Mouse (Mus musculus) megakaryocyte-erythroid progenitor cell, adult 5-6 weeks (primary cell): ENCODE data around the gene Zfp160. TPM values are rescaled to one million over a fixed set of nuclear protein-coding genes. Genes with fewer than 3 reads are reported as not detected.

ENCODE experiments used
- total RNA-seq, 2 experiments: library from RNA; stranded (forward) in 1 of 2; stranded (reverse) in 1 of 2; fragments of 200-1000, 215-1000 nt in 1 of 2; fragments of >200 nt in 1 of 2; fragmentation: Nextera tagmentation in 1 of 2; gene quantifications; 2 replicates each; pipeline ENCODE4 v1.2.3; 2014 to 2017

The Zfp160 gene
- total RNA-seq, 2 experiments from 2014 or later: 31.7 to 39.1 TPM

Other genes starting within 250 kb of the Zfp160 start
- gene Vmn1r228, start 222.7 kb upstream of the Zfp160 start, total RNA-seq (2014; fragmentation: Nextera tagmentation): not detected in 2 replicates
- gene Vmn1r228, start 222.7 kb upstream of the Zfp160 start, total RNA-seq (2017): not detected in 2 replicates
- not detected in 2 replicates for gene Vmn1r229, start 197.3 kb upstream of the Zfp160 start, total RNA-seq (2014; fragmentation: Nextera tagmentation)
- gene Vmn1r229, start 197.3 kb upstream of the Zfp160 start, total RNA-seq (2017): not detected in 2 replicates
- gene Vmn1r230, start 168.5 kb upstream of the Zfp160 start, total RNA-seq (2014; fragmentation: Nextera tagmentation): not detected in 2 replicates
- not detected in 2 replicates for gene Vmn1r230, start 168.5 kb upstream of the Zfp160 start, total RNA-seq (2017)
- gene Vmn1r231, start 103.8 kb upstream of the Zfp160 start, total RNA-seq (2014; fragmentation: Nextera tagmentation): not detected in 2 replicates
- not detected in 2 replicates for gene Vmn1r231, start 103.8 kb upstream of the Zfp160 start, total RNA-seq (2017)
- not detected in 2 replicates for gene Vmn1r232, start 89.2 kb upstream of the Zfp160 start, total RNA-seq (2014; fragmentation: Nextera tagmentation)
- not detected in 2 replicates for gene Vmn1r232, start 89.2 kb upstream of the Zfp160 start, total RNA-seq (2017)
- gene Ppp2r1a, start 63.6 kb upstream of the Zfp160 start, total RNA-seq (2014; fragmentation: Nextera tagmentation): 255 and 359 TPM in 2 replicates
- 156 and 200 TPM in 2 replicates for gene Ppp2r1a, start 63.6 kb upstream of the Zfp160 start, total RNA-seq (2017)
- gene Vmn1r233, start 12.4 kb upstream of the Zfp160 start, total RNA-seq (2014; fragmentation: Nextera tagmentation): not detected in 2 replicates
- gene Vmn1r233, start 12.4 kb upstream of the Zfp160 start, total RNA-seq (2017): not detected in 2 replicates
- gene Vmn1r234, start 217.2 kb downstream of the Zfp160 start, total RNA-seq (2014; fragmentation: Nextera tagmentation): not detected in 2 replicates
- gene Vmn1r234, start 217.2 kb downstream of the Zfp160 start, total RNA-seq (2017): not detected in 2 replicates
- not detected in 2 replicates for gene Vmn1r235, start 247.5 kb downstream of the Zfp160 start, total RNA-seq (2014; fragmentation: Nextera tagmentation)
- not detected in 2 replicates for gene Vmn1r235, start 247.5 kb downstream of the Zfp160 start, total RNA-seq (2017)